ENCODE assay signal across 32 mouse cellular contexts in genomic region chr2:151903267-151903666, GRCm38 (mm10). TPM values are rescaled to one million over a fixed set of nuclear protein-coding genes. Genes with fewer than 3 reads are reported as not detected.
"Had no signal": no experiment of that assay in that cellular context is flagged by ENCODE, and none has a peak within 500 bp of the region (broad histone marks: within the 10 kb centered on the region; RNA-seq: fewer than 3 reads in every experiment).

No protein-coding gene starts in this region.

- H3K9me3 ChIP-seq: heart, embryonic 10.5 days; heart, embryonic 12.5 days; heart, embryonic 13.5 days; heart, embryonic 15.5 days; hindbrain, embryonic 13.5 days; hindbrain, embryonic 15.5 days; intestine, embryonic 15.5 days; kidney, embryonic 15.5 days had no signal

- H3K4me3 ChIP-seq: heart, embryonic 10.5 days; heart, embryonic 12.5 days; heart, embryonic 13.5 days; heart, embryonic 15.5 days; hindbrain, embryonic 13.5 days; hindbrain, embryonic 15.5 days; intestine, embryonic 15.5 days; kidney, embryonic 15.5 days; layer of hippocampus, adult 2 months; left cerebral cortex, adult 2 months had no signal

- H3K9ac ChIP-seq: heart, embryonic 12.5 days; heart, embryonic 13.5 days; heart, embryonic 15.5 days; hindbrain, embryonic 13.5 days; hindbrain, embryonic 14.5 days; hindbrain, embryonic 15.5 days; intestine, embryonic 15.5 days; kidney, embryonic 15.5 days had no signal

- H3K4me1 ChIP-seq: heart, embryonic 15.5 days; hindbrain, embryonic 15.5 days; intestine, embryonic 15.5 days; kidney, embryonic 15.5 days had no signal

- H3K27ac ChIP-seq: heart, embryonic 10.5 days; heart, embryonic 13.5 days; heart, embryonic 15.5 days; hindbrain, embryonic 13.5 days; hindbrain, embryonic 14.5 days; hindbrain, embryonic 15.5 days; hindbrain, postnatal 0 days; intestine, embryonic 15.5 days; kidney, embryonic 15.5 days; kidney, postnatal 0 days; layer of hippocampus, adult 2 months; left cerebral cortex, adult 2 months had no signal

- DNase-seq: heart, postnatal 10 days; heart, postnatal 14 days; heart, postnatal 36 days; heart, postnatal 4 days; kidney, adult 11 months; kidney, adult 18-20 months; kidney, adult 2 months; kidney, adult 8-10 months; kidney, adult 9 months; kidney, postnatal 10 days; kidney, postnatal 14 days; kidney, postnatal 36 days; kidney, postnatal 4 days; layer of hippocampus, adult 9-11 months; layer of hippocampus, postnatal 36 days had no signal

- H3K4me2 ChIP-seq: heart, embryonic 12.5 days; heart, embryonic 13.5 days; heart, embryonic 15.5 days; hindbrain, embryonic 13.5 days; hindbrain, embryonic 14.5 days; hindbrain, embryonic 15.5 days; intestine, embryonic 15.5 days; kidney, embryonic 15.5 days had no signal

- H3K36me3 ChIP-seq: heart, embryonic 10.5 days; heart, embryonic 12.5 days; heart, embryonic 13.5 days; heart, embryonic 15.5 days; hindbrain, embryonic 13.5 days; hindbrain, embryonic 15.5 days; intestine, embryonic 15.5 days; kidney, embryonic 15.5 days had no signal

- ATAC-seq: hindbrain, embryonic 16.5 days; hindbrain, postnatal 0 days; inflammation-experienced regulatory T-cells, adult 6 months; intestine, embryonic 15.5 days; intestine, embryonic 16.5 days; intestine, postnatal 0 days had no signal

- H3K27me3 ChIP-seq: hindbrain, embryonic 13.5 days; hindbrain, embryonic 15.5 days; intestine, embryonic 15.5 days had no signal

RNA-seq across cellular contexts. Expression of gene Angpt4, which starts 7.7 kb away (rescaled TPM):
- polyA plus RNA-seq: inflammation-experienced regulatory T-cells, adult 6 months had no signal
